Mouse (Mus musculus): ENCODE measurements at regions not wholly inside any gene's neighbourhood (a gene's known extent, or its start where the extent isn't known, plus 50 kb on each side); places are given as distances from the start of the nearest gene placed in this dataset.

DNA sequence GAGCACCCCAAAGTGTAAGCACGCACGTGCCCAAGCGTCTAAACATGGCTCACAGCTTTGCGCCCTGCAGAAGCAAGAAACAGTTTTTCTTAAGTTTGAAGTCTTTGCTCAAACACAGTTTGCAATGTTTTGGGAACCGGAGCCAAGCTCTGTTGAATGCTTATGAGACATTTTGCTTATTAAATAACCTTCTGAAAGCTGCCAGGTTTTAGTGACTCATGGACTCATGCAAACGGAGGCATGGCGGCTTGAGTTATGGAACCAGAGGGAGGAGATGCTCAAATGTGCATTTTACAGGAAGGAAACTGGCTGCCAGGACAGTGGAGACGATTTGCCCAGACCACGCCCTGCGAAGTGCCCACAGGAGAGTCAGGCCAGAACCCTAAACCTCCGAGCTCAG lies 131.0 kb upstream of the Slc38a2 start:
- no peak for TF ChIP-seq POLR2A (IDR thresholded peaks at IDR 0.05; ENCODE audit: borderline replicate concordance, control insufficient read depth, low read depth, low read length)
- no peak for TF ChIP-seq CTCF (IDR thresholded peaks at IDR 0.05; ENCODE audit: control insufficient read depth, insufficient read depth, low read length)

Data from bone marrow, adult 2 months (tissue).